Mouse (Mus musculus): ENCODE measurements around the gene Plekha5. TPM values are rescaled to one million over a fixed set of nuclear protein-coding genes. Genes with fewer than 3 reads are reported as not detected.
"Not testable (repeated sequence)": the region's sequence is repeated elsewhere in the genome, so short reads cannot be mapped to it uniquely, and the experiment has no call there.

Plekha5 gene
- total RNA-seq, 2 experiments from 2014 or later: 51.4 to 67.5 TPM

DNA sequence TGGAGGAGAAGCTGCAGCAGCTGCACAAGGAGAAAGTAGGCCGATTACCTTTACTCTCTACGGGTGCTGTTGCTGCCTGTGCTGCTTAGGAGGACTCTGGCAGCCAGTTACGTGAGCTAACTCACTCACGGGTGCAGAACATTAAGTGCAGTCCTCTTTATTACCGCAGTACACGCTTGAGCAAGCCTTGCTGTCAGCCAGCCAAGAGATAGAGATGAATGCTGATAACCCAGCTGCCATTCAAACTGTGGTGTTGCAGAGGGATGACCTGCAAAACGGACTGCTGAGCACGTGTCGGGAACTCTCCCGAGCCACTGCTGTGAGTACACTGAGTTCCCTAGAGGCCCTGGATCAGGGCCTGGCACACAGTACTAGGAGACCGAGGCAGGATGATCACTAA, 146.3 kb downstream of the Plekha5 start:
- no peak for DNase-seq (ENCODE audit: low spot score in 2 of 2)

DNA sequence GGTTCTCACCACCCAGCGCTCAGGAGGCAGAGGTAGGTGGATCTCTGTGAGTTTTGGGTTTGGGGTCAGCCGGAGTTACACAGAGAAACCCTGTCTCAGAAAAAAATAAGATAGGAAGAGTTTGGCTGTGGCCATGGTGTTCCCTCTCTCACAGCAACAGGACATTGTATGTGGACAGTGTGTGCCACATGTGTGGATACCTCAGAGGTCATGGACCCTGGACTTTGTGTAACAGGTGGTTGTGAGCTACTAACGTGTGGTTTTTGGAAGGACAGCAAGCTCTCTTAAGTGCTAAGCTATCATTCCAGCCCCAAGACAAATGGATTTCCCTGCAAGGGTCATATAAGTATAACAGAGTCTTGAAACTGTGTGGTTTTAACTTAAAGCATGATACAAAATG, 151.1 kb downstream of the Plekha5 start:
- no peak for DNase-seq (ENCODE audit: low spot score in 2 of 2)

DNA sequence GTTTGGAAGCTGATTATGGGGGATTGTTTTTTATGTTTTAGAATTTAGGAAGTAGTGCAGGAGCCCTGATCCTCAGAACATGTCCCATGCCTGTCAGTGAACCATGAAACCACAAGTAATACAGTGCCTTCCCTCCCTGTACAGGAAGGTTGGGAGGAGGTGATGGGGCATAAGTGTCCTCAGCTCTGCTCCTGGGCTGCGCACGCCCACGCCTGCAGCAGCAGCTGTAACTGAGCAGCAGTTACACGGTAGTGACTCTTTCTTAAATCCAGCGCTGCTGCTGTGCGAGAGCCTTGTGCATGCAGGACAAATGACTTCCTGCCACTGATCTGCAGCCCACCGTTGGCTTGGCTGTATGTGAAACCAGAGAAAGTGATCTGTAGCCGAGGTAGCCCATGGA, 152.3 kb downstream of the Plekha5 start:
- DNase-seq (ENCODE audit: low spot score in 2 of 2): no peak

DNA sequence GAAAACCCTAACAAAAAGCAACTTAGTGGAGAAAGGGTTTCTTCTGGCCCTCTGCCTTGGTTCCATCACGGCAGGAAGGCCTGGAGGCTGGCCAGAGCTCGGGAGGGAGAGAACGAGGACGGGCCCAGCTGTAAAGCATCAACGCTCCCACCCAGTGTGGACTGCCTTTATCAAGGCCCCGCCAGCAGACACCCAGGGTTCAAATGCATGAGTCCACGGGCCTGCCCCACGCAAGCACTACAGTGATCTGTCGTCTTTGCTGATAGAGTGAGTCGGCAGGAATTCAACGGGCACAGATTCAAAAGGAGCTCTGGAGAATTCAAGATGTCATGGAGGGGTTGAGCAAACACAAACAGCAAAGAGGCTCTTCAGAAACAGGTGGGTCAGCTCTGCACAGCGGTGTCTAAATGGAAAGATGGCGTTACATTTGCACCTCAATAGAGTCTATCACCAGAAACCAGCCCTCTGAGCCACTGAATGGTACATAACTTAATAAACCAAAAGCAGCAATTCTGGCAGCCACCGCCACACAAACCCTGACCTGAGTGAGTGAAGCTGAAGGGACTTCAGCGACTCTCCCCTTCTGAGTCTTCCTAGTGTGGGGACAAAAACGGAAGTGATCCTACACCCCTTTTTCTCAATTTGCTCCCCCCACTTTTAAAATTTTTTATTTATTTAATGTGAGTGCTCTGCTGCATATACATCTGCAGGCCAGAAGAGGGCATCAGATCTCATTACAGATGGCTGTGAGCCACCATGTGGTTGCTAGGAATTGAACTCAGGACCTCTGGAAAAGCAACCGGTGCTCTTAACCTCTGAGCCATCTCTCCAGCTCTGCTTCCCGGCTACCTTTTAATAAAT, 153.3 kb downstream of the Plekha5 start:
- DNase-seq (ENCODE audit: low spot score in 2 of 2): no peak

DNA sequence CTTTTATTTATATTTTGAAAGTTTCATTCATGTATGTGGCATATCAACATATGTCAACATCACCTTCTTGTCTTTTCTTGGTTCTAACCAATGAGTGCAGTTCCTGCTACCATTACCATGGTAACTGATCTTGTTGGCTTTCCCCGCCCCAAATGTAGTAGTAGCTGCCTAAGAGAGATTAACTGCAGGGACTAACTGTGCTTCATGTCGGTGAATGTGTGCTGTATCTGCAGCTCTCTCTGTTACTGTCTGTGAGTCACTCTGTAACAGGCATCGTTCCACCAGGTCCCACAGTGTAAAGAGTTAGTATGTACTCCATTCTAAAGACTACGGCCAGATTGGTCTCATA, 153.9 kb downstream of the Plekha5 start:
- no peak for DNase-seq (ENCODE audit: low spot score in 2 of 2)

DNA sequence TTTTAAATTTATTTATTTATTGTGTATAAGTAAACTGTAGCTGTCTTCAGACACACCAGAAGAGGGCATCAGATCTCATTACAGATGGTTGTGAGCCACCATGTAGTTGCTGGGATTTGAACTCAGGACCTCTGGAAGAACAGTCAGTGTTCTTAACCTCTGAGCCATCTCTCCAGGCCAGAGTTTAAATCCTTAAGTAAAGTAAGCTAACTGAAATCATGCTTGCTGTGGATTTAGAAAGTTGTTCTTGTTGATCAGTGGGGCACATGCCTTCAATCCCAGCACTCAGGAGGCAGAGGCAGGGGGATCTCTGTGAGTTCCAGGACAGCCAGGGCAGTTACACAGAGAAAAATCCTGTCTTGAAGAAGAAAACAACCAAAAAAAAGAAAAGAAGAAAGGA, 155.1 kb downstream of the Plekha5 start:
- not testable (repeated sequence) for DNase-seq (ENCODE audit: low spot score in 2 of 2)

DNA sequence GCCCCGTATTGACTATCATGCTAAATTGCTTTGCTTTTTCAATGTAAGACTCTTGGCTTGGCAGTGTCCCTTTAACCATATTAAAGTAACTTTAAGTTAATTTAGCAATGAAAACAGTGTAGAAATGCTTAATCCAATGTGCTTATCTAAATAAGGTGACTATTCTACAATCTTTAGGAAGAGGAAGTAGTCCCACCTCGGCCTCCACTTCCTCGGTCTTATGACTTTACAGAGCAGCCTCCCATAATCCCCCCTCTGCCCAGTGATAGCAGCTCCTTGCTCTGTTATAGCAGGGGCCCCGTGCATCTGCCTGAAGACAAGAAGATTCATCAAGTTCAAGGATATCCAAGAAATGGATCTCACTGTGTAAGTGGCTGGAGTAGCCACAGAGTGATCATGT, 156.3 kb downstream of the Plekha5 start:
- DNase-seq (ENCODE audit: low spot score in 2 of 2): no peak

DNA sequence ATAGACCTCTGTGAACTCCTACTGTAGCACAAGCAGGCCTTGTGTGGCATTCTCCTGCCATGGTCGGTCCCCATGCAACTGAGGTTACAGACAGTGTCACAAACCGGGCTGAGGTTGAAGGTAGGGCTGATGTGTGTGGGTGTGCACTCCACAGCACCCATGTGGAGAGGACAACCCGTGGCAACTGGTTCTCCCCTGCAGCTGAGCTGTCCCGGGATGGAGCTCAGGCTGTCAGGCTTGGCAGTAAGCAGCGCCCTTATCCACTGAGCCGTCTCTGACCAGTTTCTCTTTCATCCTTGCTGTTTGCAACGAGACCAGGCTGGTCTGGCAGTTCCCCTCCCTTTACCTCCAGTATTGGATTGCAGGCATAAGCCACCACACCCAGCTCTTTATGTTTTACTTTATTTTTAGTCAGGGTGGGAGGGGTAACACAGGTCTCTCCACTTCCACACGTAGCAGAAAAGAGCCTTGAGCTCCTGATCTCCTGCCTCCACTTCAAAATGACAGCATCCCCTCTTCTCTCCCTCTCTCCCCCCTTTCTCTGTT, 162.9 kb downstream of the Plekha5 start:
- DNase-seq (ENCODE audit: low spot score in 2 of 2): no peak

DNA sequence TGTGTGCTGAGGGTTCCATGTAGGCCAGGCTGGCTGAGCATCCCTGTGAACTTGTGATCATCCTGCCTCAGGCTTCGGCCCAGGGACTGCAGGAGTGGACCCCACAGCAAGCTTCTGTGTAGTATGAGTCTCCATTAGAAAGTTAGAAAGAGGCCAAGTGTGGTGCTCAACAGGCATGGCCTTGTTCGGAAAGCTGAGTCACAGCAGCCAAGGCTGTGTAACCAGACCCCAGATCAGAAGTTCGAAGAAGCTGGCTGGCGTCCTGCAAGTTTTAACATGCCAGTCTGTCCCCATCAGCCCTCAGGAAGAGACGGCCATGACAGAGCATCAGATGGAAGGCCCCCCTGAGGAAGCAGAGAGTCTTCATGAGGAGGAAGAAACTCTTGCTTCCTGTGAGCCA, 167.5 kb downstream of the Plekha5 start:
- DNase-seq (ENCODE audit: low spot score in 2 of 2): no peak

DNA sequence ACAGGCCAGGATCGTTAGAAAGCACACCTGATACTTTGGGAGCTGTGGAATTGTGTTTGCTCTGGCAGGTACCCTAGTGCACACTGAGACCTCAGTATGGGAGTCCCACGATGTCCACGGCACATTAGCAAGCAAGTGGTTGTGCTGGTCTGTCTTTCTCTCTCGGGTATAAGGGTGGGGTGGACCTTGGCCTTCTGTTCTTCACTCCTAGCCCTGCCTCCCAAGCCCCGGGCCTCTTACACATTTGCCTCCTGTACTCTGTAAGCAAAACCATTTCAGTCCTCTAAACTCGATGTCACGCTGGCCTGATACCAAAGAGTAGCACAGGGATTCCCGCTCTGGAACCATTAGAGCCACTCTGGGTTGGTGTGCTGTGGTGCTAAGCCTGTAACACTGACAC, 168.9 kb downstream of the Plekha5 start:
- DNase-seq (ENCODE audit: low spot score in 2 of 2): no peak

DNA sequence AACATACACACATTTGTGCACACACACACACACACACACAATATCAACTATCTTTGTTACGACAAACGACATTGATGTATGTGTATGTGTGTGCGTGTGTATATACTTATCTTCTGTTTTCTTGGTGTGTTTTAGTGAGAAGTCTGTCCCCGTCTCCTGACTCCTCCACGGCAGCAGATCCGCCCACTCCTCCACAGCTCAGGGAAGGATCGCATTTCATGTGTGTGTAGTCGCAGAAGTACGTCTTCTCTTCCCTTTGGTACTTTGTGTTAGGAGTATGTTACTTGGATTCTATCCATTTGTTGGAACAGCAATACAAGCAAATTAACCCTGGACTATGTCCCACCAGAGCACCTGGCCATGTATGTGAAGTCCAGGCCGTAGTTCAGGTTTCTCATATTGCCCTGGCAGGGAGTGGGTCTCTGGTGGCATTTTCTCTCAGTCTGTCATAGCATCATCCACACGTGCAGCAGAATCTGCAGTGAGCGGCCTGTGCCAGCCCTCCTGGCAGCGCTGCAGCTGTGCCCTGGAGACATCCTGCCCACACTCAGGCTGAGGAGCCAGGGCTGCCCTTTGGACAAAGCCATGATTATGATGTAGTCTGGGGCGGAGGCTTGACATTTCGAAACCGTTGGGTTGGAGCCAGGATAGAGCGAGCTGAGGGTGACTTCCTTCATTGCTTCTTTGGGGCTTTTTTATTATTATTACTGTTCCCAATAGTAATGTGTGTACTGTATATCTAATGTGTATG, 169.7 kb downstream of the Plekha5 start:
- peak; percentile 31 to 47 for DNase-seq (ENCODE audit: low spot score in 2 of 2)

DNA sequence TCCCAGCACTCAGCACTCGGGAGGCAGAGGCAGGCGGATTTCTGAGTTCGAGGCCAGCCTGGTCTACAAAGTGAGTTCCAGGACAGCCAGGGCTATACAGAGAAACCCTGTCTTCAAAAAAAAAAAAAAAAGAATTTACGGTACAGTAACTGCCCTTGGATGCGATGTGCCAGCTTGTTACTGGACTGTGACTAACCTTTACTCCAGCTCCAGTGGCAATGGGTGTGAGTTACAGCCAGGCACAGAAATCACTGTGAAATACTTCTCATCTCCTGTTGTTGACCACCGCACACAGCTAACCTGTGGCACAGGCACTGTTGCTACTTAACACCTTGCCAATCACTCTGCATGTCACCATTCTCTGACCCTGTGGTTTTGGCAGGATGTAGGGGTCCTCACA, 171.7 kb downstream of the Plekha5 start:
- not testable (repeated sequence) for DNase-seq (ENCODE audit: low spot score in 2 of 2)

DNA sequence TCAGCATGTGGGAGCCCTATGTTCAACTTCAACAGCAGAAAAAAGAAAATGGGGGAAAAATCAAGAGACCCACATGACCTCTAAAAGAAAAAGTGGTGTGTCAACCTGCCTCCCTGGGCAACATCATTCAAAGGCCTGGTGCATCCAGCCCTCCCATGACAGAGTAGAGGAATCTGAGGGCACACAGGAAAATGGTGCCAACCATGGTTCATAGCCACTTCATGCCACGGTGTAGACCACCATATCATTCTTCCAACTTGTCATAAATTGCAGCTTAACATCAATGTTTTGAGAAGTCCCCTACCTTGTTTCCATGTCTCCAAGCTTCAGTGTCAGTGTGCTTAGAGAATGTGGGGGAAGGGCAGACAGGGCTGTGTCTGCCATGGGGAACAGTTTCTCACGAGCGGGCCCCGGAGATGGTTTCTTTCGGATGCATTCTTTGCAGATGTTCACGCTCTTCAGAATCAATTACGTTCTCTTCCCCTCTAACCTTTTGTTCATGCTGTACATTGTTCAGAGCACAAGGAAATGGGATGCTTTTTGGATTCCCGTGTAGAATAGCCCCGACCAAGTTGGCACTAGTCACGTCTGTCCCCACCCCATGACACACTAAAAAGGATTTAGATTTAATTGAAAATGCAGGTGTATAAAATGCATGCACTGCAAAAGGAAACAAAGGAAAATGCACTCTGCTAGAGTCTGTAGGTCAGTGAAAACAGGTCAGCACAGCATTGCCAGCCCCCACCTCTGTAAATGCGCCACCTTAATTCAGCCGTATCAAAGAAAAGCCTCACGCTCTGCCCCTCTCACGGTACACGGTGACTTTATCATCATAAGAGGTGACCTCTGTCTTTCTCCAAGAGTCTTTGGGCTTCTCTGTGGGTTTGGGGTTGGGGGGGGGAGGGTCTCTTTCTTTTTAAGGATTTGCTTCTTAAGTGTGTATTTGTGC, 173.8 kb downstream of the Plekha5 start:
- DNase-seq (ENCODE audit: low spot score in 2 of 2): no peak

DNA sequence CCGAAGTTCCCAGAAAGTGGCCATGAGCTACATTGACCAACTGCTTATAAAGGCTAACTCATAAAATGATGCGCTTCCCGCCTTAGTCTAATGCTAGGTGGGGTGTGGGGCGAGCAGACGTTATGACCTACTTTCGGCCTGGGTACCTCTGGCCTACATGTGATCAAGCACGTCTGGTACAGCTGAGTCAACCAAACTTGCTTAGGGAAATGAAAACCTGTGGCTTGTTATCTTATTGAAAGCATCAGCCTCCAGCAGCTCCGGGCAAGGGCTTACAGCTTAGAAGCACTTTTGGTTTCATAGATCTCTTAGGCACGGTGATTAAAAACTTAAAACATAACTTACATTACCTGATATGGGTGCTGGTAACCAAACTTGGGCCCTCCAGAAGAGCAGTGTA, 174.7 kb downstream of the Plekha5 start:
- DNase-seq (ENCODE audit: low spot score in 2 of 2): no peak

DNA sequence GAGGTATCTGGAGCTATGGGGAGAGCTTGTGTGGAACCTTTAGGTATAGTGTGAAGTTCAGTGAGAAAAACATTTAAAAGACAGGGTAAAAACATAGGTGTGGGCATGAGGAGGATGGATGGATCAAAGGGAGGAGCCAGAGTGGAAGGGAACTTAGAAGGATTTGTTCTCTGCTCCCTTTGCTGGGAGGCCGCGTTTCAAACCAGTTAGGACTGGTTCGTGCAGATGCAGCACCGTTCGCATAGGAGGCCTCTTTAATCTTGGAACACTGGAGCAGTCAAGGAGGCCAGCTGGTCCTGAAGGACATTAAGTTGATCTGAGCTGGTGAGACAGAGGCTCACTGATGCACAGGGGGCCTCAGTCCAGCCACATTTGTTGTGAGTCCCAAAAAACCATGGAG, 175.5 kb downstream of the Plekha5 start:
- no peak for DNase-seq (ENCODE audit: low spot score in 2 of 2)

DNA sequence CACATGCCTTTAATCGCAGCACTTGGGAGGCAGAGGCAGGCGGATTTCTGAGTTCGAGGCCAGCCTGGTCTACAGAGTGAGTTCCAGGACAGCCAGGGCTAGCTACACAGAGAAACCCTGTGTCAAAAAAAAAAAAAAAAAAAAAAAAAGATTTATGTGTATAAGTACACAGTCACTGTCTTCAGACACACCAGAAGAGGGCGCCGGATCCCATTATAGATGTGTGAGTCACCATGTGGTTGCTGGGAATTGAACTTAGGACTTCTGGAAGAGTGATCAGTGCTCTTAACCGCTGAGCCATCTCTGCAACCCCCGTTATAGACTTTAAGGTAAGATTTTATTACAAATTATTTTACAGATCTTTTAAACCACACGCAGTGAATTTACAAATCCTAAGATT, 176.8 kb downstream of the Plekha5 start:
- DNase-seq (ENCODE audit: low spot score in 2 of 2): not testable (repeated sequence)

DNA sequence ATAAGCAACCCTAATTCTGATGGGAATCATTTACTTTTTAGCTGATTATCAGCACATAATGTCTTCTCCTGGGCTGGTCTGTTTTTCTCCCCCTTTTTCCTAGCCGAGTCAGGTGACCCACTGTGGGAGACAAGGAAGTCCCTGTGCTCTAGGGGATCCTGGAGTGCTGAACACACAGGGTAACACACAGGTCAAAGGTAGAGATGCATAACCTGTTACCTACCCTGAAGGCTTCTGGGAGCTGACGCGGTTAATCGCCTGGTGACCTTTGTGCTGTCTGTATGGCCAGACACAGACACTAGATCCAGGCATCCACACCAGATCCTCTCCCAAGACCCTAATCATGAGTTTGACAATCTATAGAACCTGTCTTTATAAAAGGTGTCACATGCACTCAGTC, 177.3 kb downstream of the Plekha5 start:
- no peak for DNase-seq (ENCODE audit: low spot score in 2 of 2)

DNA sequence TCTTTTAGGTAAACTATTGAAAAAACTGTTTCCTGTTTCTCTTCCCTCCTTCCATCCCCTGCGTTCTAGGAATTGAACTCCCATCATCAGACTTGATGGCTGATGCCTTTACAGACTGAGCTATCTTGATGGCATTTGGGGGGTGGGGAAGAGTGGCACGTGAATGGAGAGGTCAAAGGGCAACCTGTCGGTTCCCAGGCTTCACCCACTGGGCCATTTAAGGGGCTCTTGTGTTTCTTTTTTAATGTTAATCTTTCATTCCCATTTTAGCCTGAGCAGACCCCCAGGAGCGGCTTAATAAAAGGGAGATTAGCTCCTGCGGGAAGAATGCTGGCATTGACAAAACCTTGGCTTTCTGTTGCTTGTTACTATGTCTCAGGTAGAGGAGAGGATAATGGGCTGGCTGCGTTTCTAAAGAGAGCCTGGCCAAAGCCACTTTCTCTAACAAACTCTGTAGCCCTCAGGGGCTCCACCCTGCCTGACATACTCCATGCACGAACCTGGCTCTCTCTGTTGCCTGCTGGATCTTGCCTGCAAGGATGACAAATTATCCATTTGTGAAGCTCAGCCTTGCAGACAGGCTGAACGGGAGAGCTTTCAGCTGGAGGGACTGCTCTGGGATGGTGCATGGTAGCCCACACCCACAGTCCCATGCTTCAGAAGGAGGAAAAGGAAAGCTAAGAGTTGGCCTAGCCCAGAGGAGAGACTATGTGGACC, 179.5 kb downstream of the Plekha5 start:
- DNase-seq (ENCODE audit: low spot score in 2 of 2): no peak

DNA sequence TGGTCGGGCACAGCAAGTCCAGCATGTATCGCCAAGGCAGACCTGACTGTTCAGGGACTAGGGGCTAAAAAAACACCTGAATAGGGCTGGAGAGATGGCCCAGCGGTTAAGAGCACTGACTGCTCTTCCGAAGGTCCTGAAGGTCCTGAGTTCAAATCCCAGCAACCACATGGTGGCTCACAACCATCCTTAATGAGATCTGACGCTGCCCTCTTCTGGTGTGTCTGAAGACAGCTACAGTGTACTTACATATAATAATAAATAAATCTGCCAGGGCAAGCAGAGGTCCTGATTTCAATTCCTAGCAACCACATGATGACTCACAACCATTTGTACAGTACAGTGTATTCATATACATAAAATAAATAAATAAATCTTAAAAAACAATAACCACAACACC, 181.3 kb downstream of the Plekha5 start:
- DNase-seq (ENCODE audit: low spot score in 2 of 2): not testable (repeated sequence)

DNA sequence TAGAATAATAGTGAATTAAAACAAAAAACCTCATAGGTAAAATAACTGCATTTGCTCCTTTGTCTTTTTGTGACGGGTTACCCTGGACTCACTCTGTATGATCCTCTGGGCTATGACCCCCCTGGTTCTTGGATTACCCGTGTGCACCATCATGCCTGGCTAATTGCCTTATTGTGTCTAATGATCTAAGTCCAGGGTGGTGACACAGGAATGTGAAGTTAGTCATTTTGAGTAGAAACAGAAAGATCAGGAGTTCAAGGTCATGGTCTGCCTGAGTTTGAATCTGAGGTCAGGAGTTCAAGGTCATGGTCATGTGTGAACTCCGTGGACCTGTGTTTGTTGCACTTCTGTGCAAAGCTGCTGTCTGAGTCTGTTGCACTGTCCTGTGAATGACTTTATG, 181.9 kb downstream of the Plekha5 start:
- DNase-seq (ENCODE audit: low spot score in 2 of 2): no peak

DNA sequence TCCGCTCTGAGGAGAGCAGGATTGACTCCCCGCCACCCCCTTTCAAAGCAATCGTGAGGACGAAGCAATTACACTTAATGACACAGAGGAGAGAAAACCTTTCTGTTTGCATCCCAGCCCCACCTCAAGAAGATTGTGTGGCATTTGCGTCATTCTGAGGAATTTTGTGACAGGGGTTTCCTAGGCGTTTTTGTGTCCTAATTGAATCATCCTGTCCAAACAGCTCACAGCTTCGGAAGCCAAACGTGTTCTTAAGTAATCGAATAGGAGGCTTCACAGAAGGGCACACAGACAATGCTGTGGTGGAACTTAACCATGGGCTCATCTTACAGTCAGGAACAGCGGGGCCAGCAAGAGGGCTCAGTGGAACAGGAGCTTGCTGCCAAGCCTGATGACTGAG, 182.7 kb downstream of the Plekha5 start:
- DNase-seq (ENCODE audit: low spot score in 2 of 2): no peak
